Mouse (Mus musculus) lung, postnatal 14 days (tissue): ENCODE results near the gene Meis1.

Source experiments
- DNase-seq: peaks from one replicate; pipeline ENCODE4 v3.0.0; 2021

Meis1 gene

DNA sequence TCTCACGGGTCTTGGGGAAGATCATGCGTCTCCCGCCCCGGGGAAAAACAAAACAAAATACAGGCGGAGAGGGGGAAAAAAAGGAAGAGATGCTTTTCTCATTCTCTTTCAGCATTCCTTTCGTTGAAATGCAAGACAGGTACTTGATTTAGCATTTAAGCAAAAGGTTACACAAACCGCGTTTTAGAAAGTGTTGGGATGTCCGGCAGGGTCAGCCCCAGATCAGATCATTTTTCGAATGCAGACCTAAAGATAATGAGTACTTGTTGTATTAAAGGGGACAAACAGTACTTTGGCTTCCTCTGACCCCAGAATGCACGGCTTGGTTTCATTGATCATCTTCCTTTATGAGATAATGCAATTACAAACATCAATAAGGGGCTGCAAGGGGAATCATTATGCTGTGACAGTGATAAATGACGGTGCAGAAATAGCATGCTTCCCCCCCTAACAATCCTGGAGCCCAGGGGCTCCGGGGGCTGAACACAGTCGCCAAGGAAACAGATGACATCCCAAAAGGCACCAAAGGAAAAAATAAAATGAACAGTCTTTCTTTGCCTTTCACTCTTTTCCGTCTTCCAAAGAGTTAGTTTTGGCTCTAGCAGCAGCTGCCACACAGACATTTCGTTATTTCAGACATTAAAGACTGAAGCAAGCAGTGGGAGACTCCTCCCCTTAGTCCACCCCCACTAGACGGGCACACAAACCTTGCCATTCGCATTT, 144.3 kb downstream of the Meis1 start:
- DNase-seq, result no peak

GRCm38 (mm10) chr11:18873451-18874277, 145.1 kb downstream of the Meis1 start:
- DNase-seq, result no peak

GRCm38 (mm10) chr11:18872793-18873192, 146.0 kb downstream of the Meis1 start:
- no peak for DNase-seq

DNA sequence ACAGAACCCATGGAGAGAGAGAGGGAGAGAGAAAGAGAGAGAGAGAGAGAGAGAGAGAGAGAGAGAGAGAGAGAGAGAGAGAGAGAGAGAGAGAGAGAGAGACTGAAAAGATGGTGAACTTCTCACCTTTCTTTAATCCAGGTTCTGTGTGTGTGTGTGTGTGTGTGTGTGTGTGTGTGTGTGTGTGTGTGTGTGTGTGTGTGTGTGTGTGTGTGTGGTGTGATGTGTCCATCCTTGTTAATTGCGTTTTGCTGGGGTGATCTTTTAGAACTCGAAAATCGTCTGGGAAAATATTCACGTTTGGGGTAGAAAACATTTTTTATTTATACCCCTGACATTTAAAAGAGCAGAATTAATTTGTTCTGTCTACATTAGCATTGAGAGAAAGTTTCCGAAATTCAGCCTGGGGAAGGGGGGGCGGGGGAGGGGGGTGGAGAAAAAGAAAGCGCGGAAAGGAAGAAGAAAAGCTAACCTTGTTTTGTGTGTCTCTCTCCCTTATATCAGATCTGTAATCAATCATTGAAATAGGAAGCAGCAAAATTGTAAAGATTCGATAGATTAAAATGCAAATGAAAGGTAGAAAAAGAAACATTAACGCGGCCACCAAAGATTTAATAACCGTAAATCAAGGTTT, 146.6 kb downstream of the Meis1 start:
- DNase-seq, result no peak

DNA sequence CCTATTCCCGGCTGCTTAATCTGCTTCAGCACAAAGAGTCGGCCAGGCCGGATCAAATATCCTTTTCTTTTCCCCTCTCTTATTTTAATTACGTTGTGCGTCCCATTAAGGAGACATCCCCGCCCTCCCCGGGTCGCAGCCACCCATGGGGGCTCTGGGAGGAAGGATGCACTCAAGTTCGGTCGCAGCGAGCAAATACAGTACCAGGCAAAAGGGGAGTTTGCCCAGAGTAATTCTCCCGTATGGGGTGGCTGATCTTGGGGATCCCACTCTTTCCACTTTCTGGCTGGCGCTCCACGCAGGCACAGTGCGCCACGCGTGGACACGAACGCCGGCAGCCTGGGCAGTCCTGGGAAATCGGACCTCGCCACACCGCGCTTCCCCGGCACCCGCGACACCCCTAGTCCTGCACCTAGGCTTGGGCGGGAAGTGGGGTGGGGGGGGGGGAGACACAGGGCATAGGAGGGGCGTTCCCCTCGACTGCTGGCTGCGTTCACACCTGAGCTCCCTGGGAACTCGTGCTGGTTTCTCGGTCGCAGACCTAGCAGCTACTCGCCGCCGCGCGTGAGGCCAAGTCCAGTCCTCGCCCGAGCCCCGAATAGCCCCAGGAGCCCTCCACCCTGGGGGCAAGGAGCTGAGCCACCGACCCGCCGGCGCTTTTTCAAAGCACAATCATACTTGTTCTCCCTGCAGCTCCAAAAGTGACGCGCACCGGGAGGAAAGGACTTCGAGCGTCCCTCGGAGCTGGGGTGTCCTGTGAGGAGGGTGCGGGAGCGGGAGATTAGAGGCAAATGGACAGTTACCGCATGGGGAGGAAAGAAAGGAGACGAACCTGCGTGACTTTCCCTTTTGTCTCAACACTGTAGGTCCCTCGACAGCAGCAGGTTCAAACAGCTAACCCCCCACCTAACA, 147.4 kb downstream of the Meis1 start:
- DNase-seq, result peak; percentile 39

DNA sequence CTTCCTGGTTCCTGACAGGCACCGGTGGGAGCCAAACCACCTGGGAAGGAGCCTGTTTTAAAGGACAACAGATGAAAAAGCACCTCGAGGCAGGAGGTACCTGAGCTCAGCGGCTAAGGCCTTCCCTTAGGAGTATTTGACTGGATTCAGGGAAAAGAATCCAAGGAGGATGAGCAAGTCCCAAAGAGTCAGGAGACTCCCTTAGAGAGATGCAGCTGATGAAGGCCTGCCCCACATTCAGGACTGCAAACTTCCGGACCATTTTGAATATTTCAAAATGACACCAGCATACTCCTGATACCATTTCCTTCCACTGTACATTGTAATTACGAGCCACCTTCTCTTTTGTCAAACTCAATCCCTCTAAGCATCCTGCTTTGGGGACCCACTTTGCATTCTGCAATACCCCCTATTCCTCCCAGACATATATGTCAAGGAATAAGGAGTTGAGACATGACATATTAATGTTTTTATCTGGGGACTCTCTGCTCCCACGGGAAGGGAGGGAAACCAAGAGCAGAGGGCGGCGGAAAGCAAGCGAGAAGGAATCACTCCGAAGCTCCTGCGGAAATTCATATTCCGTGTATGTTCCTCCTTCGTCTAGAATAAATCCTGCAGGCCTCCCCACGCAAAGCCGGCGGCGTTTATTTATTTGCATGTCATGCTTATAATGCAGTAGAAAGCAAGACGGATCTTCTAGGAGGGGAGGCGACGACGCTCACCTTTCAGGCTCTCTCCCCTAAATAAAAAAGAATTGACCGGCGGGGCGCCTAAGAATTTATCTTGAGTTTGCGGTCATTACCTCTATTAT, 148.5 kb downstream of the Meis1 start:
- no peak for DNase-seq

GRCm38 (mm10) chr11:18869429-18869969, 149.3 kb downstream of the Meis1 start:
- DNase-seq, result no peak

DNA sequence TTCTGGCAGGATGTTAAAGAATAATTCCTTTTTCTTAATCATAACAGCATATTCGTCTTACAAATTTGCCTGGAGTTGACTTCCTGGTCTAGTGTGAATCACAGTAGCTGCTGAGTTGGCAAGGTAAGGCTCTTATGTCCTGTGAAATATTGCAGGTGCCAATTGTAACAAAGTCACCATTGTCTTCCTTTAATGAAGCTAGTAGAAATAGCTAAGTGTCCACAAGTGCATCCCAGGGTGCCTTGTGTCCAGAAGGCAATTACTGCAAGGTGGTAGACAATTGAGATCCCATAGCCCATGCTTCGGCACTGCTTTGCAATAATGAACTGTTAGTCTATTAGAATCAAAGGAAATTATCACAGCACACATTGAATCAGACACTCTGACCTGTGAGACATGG, 151.1 kb downstream of the Meis1 start:
- no peak for DNase-seq

DNA sequence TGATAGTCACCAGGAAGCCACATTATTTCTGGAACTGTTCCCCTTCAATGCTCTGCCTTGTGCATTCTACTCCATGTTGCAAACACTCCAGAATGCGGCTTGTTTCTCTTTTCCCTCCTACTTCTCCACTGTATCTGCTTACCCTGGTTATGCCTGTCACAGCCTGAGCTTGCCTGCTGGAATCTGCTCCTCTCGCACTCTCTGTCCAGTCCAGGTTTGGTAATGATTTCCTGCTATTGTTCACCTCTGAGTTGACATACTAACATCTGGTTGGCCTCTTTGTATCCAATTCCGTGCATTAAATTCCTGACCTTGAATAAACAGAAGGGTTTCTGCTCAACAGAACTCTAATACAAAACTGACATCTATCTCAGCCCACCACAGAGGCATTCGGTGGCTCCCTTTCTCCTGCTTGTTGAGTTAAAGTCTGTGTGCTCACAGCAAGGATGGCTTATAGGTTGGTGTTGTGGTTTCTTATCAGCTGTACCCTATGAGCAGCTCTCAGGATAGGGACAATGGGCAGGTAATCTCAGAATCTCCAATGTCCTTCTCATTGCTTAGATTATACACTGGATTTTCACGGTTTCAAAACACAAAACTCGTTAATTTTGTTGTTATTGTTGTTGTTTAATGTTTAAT, 152.5 kb downstream of the Meis1 start:
- no peak for DNase-seq

- DNase-seq, result no peak
Measured at GRCm38 (mm10) chr11:18850772-18851171, 168.0 kb downstream of the Meis1 start.

DNA sequence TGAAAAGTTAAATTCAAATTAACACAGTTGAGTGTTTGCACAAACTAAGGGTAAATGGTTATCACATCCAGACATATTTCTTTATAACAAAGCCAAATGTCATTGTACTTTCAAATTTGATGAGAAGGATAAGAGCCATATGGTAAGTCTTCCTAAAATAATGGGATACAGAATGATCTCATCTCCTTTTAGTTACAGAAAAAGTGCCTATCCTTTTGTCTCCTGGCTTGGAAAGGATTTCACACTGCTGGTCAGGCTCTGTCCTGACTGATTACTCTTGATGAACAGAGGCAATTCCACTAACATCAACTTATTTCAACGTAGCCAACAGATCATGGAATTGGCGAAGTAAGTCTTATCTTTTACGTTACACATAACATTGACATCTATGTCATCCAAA, 171.1 kb downstream of the Meis1 start:
- no peak for DNase-seq

DNA sequence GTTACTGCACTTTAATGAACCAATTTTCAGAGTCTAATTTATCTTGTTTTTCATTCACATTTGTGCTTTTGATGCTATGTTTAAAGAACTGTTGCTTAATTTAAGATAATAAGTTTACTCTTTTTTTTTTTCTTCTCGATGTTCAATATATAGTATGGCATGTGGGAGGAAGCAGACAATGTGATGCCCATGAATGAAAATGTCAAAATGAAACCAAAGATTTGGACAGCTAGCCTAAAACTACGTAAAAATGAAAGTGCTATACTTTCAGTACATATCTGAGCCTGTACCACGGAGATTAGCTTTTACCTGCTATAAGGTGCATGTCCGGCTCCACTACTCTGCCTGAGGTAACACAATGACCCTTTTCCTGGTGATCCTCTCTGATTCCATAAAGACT, 172.3 kb downstream of the Meis1 start:
- no peak for DNase-seq

DNA sequence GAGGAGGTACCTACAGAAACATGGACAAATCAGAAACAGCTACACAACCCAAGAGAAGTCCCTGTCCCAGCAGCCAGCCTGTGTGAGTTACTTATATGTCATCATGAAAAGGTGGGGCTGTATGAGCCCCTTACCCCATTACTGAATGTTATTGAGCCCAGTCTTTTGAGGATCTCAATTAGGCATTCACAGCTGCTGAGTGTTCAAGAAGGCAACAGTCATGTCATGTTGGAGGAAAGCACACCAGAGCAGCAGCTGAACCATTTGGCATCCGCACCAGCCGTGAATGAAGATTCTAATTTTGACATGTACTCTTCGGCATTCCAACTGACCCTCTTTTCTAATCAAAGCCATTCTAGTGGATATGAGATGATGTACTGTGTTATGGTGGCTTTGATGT, 172.9 kb downstream of the Meis1 start:
- DNase-seq, result no peak

DNA sequence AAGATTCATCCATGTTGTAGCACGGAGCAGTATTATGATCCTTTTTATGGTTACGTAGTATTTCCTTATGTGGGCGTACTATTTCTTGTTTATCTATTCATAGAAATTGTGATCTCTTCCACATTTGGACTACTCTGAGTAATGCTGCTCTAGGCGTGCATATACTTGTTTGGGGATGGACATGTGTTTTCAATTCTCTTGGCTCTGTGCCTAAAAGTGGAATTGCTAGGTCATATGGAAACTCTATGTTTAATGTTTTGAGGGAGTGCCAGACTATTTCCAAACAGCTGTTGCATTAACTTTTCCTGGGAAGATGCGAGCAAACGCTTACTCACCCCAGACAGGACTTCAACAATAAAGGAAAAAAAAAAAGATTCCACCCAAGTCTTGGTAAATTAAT, 173.3 kb downstream of the Meis1 start:
- DNase-seq, result no peak

DNA sequence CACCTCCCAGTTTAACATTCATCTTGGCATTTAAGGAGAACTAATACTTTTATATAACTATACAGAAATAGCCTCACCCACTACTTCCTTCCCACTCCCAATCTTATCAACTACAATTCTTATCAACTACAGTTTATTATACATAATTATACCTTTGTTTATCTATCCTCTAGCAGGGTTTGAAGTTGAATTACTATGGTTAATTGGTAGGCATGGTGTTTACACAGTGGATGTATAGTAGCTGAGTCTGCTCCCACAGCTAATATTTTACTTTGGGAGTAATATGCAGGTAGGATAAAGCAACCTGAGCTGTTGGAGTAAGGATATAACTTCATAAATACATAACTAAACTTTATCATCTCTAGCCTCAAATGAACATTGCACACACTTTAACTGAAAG, 188.7 kb downstream of the Meis1 start:
- no peak for DNase-seq
